Mouse (Mus musculus): ENCODE measurements around the gene Ldlrad3. TPM values are rescaled to one million over a fixed set of nuclear protein-coding genes. Genes with fewer than 3 reads are reported as not detected.

Gene Ldlrad3
- polyA plus RNA-seq, 1 experiment from 2014 or later = 7.2 TPM

DNA sequence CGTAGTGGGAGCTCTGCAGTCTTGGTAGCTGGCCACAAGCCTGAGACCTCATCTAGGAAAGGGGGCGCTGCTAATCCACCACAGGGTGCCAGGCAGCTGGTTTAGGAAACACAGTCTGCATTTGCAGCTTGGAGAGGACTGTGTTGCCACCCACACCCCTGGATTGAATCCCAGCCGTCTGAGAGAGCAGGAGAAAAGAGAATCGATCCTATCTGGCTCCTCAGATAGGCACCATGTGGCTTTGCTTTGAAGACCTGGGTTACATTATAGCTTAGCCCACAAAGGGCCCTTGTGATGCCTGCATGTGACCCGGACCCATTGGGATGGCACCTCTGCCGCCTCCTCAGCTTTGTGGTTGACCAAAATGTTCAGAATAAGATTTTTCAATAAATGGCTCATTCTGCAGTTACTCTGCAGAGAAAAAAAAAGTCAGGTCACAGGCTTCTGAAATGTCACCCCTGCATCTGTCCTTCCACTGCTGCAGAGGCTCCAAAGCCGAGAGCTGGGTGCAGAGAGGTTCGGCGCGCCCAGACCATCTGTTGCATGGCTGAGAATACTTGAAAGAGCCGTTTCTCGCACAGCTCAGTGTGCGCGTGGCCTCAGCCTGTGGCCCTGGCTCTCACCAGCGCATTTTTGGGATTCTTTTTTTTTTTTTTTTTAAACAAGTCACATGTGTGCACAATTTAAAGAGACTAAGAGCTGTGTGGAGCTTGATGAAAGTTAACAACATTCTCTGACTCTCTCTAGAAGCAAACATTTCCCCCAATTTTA is 202.9 kb downstream of the Ldlrad3 start:
- Histone ChIP-seq H3K36me3 (ENCODE audit: control insufficient read depth, insufficient read depth) (no peaks in the 10 kb centered on the region), H3K27ac (ENCODE audit: low read length) (no peak overlapping the region), H3K4me2 (ENCODE audit: low read depth, low read length) (no peak overlapping the region), H3K9me3 (replicated peaks; ENCODE audit: control insufficient read depth, low read length) (no peaks in the 10 kb centered on the region), H3K9ac (ENCODE audit: low read depth, low read length) (no peak overlapping the region), H3K4me1 (ENCODE audit: control insufficient read depth, low read depth, low read length) (no peaks in the 10 kb centered on the region; the same call in 1 of the 2 replicates), H3K4me3 (ENCODE audit: low read depth, low read length) (no peak overlapping the region), H3K27me3 (ENCODE audit: control insufficient read depth, insufficient read depth, low read depth, low read length) (no peaks in the 10 kb centered on the region)
- 62% methylated on average over 15 of the region's 15 CpGs for WGBS (ENCODE audit: insufficient replicate concordance)
- no peak for ATAC-seq (ENCODE audit: low read depth)

DNA sequence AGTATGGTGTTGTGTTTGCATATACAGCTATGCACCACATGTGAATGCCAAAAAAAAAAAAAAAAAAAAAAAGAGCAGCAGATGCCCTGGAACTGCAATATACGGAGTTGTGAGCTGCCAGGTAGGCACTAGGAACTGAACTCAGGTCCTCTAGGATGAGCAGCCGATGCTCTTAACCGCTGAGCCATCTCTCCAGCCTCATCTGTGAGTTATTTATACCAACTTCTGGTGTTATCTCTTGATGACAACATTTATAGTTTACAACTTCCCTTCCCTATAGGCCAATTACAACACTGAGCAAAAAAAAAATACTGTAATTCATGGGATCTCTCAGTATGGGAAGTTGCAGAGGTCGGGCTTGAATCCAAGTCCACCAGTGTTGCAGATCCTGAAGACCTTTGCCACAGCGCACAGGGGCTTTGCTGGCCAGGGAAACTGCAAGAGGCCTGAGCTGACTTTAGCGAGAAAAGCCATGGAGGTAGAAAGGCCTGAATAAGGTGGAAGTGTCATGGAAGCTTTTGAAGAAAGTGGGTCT is 204.2 kb downstream of the Ldlrad3 start:
- no peak for ATAC-seq (ENCODE audit: low read depth)

DNA sequence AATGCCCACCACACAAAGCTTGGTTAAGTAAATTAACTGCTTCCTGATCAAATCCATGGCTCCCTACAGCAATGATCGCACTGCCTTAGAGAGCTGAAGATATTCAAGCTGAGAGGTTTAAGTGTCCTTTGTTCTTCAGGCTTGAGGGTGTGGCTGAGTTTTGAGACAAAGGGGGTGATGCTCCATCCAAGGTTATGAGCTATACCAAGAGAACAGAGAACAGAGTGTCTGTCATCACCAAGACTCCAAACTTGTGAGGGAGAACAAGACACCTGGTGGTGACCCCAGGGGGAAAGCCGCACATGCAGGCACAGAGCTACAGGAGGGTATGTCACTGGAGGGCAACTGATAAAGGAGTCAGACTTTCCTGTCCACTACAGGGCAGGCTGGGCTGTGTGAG is 205.0 kb downstream of the Ldlrad3 start:
- H3K4me1 ChIP-seq (ENCODE audit: control insufficient read depth, low read depth, low read length) = no peaks in the 10 kb centered on the region; the same call in 1 of the 2 replicates
- no peak for ATAC-seq (ENCODE audit: low read depth)
- no peak overlapping the region for H3K4me2 ChIP-seq (ENCODE audit: low read depth, low read length)
- 65% methylated on average over 2 of the region's 2 CpGs for WGBS (ENCODE audit: insufficient replicate concordance)
- no peaks in the 10 kb centered on the region for H3K36me3 ChIP-seq (ENCODE audit: control insufficient read depth, insufficient read depth)
- no peak overlapping the region for H3K27ac ChIP-seq (ENCODE audit: low read length)
- H3K27me3 ChIP-seq (ENCODE audit: control insufficient read depth, insufficient read depth, low read depth, low read length) = no peaks in the 10 kb centered on the region
- H3K4me3 ChIP-seq (ENCODE audit: low read depth, low read length) = no peak overlapping the region
- H3K9ac ChIP-seq (ENCODE audit: low read depth, low read length) = no peak overlapping the region
- H3K9me3 ChIP-seq (replicated peaks; ENCODE audit: control insufficient read depth, low read length) = no peaks in the 10 kb centered on the region

More for the DNA sequence above, 204.2 kb downstream of the Ldlrad3 start:
- Histone ChIP-seq H3K27me3 (ENCODE audit: control insufficient read depth, insufficient read depth, low read depth, low read length) (no peaks in the 10 kb centered on the region), H3K36me3 (ENCODE audit: control insufficient read depth, insufficient read depth) (no peaks in the 10 kb centered on the region), H3K4me1 (ENCODE audit: control insufficient read depth, low read depth, low read length) (no peaks in the 10 kb centered on the region; the same call in 1 of the 2 replicates), H3K9ac (ENCODE audit: low read depth, low read length) (no peak overlapping the region), H3K27ac (ENCODE audit: low read length) (no peak overlapping the region), H3K4me3 (ENCODE audit: low read depth, low read length) (no peak overlapping the region), H3K4me2 (ENCODE audit: low read depth, low read length) (no peak overlapping the region), H3K9me3 (replicated peaks; ENCODE audit: control insufficient read depth, low read length) (no peaks in the 10 kb centered on the region)
- WGBS (ENCODE audit: insufficient replicate concordance) = 69% methylated on average over 6 of the region's 6 CpGs

GRCm38 (mm10) chr2:101980456-101980947 is 205.7 kb downstream of the Ldlrad3 start:
- H3K4me1 ChIP-seq (ENCODE audit: control insufficient read depth, low read depth, low read length) = no peaks in the 10 kb centered on the region; the same call in 1 of the 2 replicates
- no peak overlapping the region for H3K9ac ChIP-seq (ENCODE audit: low read depth, low read length)
- 86% methylated on average over 8 of the region's 8 CpGs for WGBS (ENCODE audit: insufficient replicate concordance)
- H3K9me3 ChIP-seq (replicated peaks; ENCODE audit: control insufficient read depth, low read length) = no peaks in the 10 kb centered on the region
- no peaks in the 10 kb centered on the region for H3K27me3 ChIP-seq (ENCODE audit: control insufficient read depth, insufficient read depth, low read depth, low read length)
- ATAC-seq (ENCODE audit: low read depth) = no peak
- H3K4me2 ChIP-seq (ENCODE audit: low read depth, low read length) = no peak overlapping the region
- no peak overlapping the region for H3K4me3 ChIP-seq (ENCODE audit: low read depth, low read length)
- no peaks in the 10 kb centered on the region for H3K36me3 ChIP-seq (ENCODE audit: control insufficient read depth, insufficient read depth)
- no peak overlapping the region for H3K27ac ChIP-seq (ENCODE audit: low read length)

GRCm38 (mm10) chr2:101978534-101979525 is 207.4 kb downstream of the Ldlrad3 start:
- no peak for ATAC-seq (ENCODE audit: low read depth)
- Histone ChIP-seq H3K4me1 (ENCODE audit: control insufficient read depth, low read depth, low read length) (no peaks in the 10 kb centered on the region; the same call in 1 of the 2 replicates), H3K27me3 (ENCODE audit: control insufficient read depth, insufficient read depth, low read depth, low read length) (no peaks in the 10 kb centered on the region), H3K36me3 (ENCODE audit: control insufficient read depth, insufficient read depth) (no peaks in the 10 kb centered on the region), H3K9me3 (replicated peaks; ENCODE audit: control insufficient read depth, low read length) (no peaks in the 10 kb centered on the region), H3K4me3 (ENCODE audit: low read depth, low read length) (no peak overlapping the region), H3K4me2 (ENCODE audit: low read depth, low read length) (no peak overlapping the region), H3K9ac (ENCODE audit: low read depth, low read length) (no peak overlapping the region), H3K27ac (ENCODE audit: low read length) (no peak overlapping the region)
- WGBS (ENCODE audit: insufficient replicate concordance) = 60% methylated on average over 21 of the region's 21 CpGs

GRCm38 (mm10) chr2:101976399-101977064 is 209.7 kb downstream of the Ldlrad3 start:
- WGBS (ENCODE audit: insufficient replicate concordance) = 74% methylated on average over 7 of the region's 7 CpGs
- H3K4me3 ChIP-seq (ENCODE audit: low read depth, low read length) = no peak overlapping the region
- H3K9me3 ChIP-seq (replicated peaks; ENCODE audit: control insufficient read depth, low read length) = no peaks in the 10 kb centered on the region

DNA sequence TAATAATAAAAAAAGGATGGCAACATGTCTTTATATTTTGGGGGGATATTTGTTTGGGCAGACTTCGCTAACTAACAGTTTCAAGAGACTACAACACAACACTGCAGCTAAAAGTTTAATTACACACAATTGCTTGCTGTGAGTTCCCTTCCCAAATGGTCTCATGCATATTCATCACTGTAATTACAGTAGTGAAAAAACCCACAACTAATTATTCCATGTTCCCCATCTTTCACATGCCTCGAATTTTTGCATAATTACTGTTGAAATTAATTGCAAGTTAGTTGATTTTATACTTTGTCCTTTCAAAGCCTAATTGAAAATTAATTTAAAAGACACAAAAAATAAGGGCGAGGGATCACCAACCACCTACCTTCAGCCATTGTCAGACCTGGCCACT is 212.4 kb downstream of the Ldlrad3 start:
- no peak overlapping the region for H3K4me3 ChIP-seq (ENCODE audit: low read depth, low read length)
- no peak overlapping the region for H3K4me2 ChIP-seq (ENCODE audit: low read depth, low read length)
- H3K27me3 ChIP-seq (ENCODE audit: control insufficient read depth, insufficient read depth, low read depth, low read length) = no peaks in the 10 kb centered on the region
- ATAC-seq (ENCODE audit: low read depth) = no peak
- no peaks in the 10 kb centered on the region for H3K9me3 ChIP-seq (replicated peaks; ENCODE audit: control insufficient read depth, low read length)
- 50% methylated on average over 3 of the region's 3 CpGs for WGBS (ENCODE audit: insufficient replicate concordance)
- no peak overlapping the region for H3K9ac ChIP-seq (ENCODE audit: low read depth, low read length)
- H3K36me3 ChIP-seq (ENCODE audit: control insufficient read depth, insufficient read depth) = no peaks in the 10 kb centered on the region
- H3K4me1 ChIP-seq (ENCODE audit: control insufficient read depth, low read depth, low read length) = no peaks in the 10 kb centered on the region; the same call in 1 of the 2 replicates
- no peak overlapping the region for H3K27ac ChIP-seq (ENCODE audit: low read length)

More at GRCm38 (mm10) chr2:101976399-101977064, 209.7 kb downstream of the Ldlrad3 start:
- H3K27ac ChIP-seq (ENCODE audit: low read length) = no peak overlapping the region
- no peak overlapping the region for H3K4me2 ChIP-seq (ENCODE audit: low read depth, low read length)
- no peaks in the 10 kb centered on the region for H3K36me3 ChIP-seq (ENCODE audit: control insufficient read depth, insufficient read depth)
- no peaks in the 10 kb centered on the region; the same call in 1 of the 2 replicates for H3K4me1 ChIP-seq (ENCODE audit: control insufficient read depth, low read depth, low read length)
- ATAC-seq (ENCODE audit: low read depth) = no peak
- H3K27me3 ChIP-seq (ENCODE audit: control insufficient read depth, insufficient read depth, low read depth, low read length) = no peaks in the 10 kb centered on the region
- H3K9ac ChIP-seq (ENCODE audit: low read depth, low read length) = no peak overlapping the region

- H3K27ac ChIP-seq (ENCODE audit: low read length) = peak overlapping the region; percentile 63
- no peak overlapping the region for H3K9ac ChIP-seq (ENCODE audit: low read depth, low read length)
- H3K4me1 ChIP-seq (ENCODE audit: control insufficient read depth, low read depth, low read length) = no peaks in the 10 kb centered on the region; the same call in 1 of the 2 replicates
- H3K9me3 ChIP-seq (replicated peaks; ENCODE audit: control insufficient read depth, low read length) = no peaks in the 10 kb centered on the region
- no peak overlapping the region for H3K4me3 ChIP-seq (ENCODE audit: low read depth, low read length)
- H3K36me3 ChIP-seq (ENCODE audit: control insufficient read depth, insufficient read depth) = no peaks in the 10 kb centered on the region
- H3K4me2 ChIP-seq (ENCODE audit: low read depth, low read length) = no peak overlapping the region
- 38% methylated on average over 4 of the region's 4 CpGs for WGBS (ENCODE audit: insufficient replicate concordance)
- ATAC-seq (ENCODE audit: low read depth) = peak; percentile 55
- H3K27me3 ChIP-seq (ENCODE audit: control insufficient read depth, insufficient read depth, low read depth, low read length) = no peaks in the 10 kb centered on the region
These were observed 218.6 kb downstream of the Ldlrad3 start for GRCm38 (mm10) chr2:101967601-101968000.
